34 mouse cellular contexts compared by ENCODE assay signal in the genomic region with DNA sequence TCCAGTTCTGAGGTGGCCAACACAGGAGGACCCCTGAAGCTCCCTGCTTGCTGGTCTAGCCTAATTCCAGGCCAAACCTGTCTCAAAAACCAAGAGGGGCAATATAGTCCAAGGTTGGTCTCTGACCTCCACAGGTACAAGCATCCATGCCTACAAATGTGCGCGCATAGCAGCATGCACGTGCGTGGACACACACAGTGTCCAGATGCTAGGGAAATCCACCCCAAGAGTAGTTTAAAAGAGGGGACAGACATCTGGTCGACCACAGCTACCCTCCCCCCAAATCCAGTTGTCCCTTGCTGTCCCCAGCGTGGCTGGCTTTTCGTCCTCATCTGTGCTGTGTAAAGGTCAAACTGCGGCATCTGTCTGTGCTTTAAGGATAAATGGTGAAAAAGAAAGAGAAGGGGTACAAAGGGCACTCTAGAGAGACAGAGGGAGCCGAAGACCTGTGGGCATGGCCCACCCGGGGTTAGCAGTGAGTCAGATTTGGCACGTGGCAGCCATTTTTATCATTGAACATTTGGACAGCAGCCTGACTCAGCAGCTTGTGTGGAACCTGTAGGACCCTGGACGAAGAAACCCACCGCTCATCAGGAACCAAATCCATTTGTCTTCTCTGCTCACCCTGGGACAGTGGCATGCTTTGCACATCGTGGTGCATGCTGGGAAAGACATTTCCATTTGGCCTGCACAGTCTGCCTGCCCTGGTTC. TPM values are rescaled to one million over a fixed set of nuclear protein-coding genes. Genes with fewer than 3 reads are reported as not detected.
DNase-seq lines count a peak whose midpoint lies in the region; ATAC-seq and TF ChIP-seq lines count a peak whose summit lies in the region.
"Had no signal": no experiment of that assay in that cellular context is flagged by ENCODE, and none has a peak within 500 bp of the region (broad histone marks: within the 10 kb centered on the region; RNA-seq: fewer than 3 reads in every experiment).

No protein-coding gene starts in this region.

- H3K27ac ChIP-seq in heart, embryonic 10.5 days = peak overlapping the region; percentile 18; the same call in 1 of the 2 replicates
- H3K27ac ChIP-seq in stomach, embryonic 15.5 days = peak overlapping the region; percentile 90; the same call in 1 of the 2 replicates
- no peak overlapping the region for H3K27ac ChIP-seq in stomach, postnatal 0 days (replicated peaks)
- H3K27ac ChIP-seq: forebrain, embryonic 15.5 days; hindbrain, embryonic 12.5 days; hindbrain, postnatal 0 days; kidney, postnatal 0 days; liver, embryonic 14.5 days; neural tube, embryonic 12.5 days had no signal

- no peak for TF ChIP-seq CTCF in stomach, postnatal 0 days (IDR thresholded peaks at IDR 0.05; ENCODE audit: low read depth)

- H3K36me3 ChIP-seq in heart, embryonic 10.5 days = peaks cover 6% of the 10 kb centered on the region; the same call in 1 of the 2 replicates
- no peaks in the 10 kb centered on the region for H3K36me3 ChIP-seq in stomach, embryonic 15.5 days
- no peaks in the 10 kb centered on the region for H3K36me3 ChIP-seq in stomach, postnatal 0 days (ENCODE audit: control insufficient read depth, insufficient read depth, low read length)
- H3K36me3 ChIP-seq: forebrain, embryonic 15.5 days; G1E; hindbrain, embryonic 12.5 days; neural tube, embryonic 12.5 days had no signal

- peaks cover 47% of the 10 kb centered on the region for H3K4me1 ChIP-seq in heart, embryonic 10.5 days
- peaks cover 50% of the 10 kb centered on the region for H3K4me1 ChIP-seq in stomach, embryonic 15.5 days
- peaks cover 23% of the 10 kb centered on the region for H3K4me1 ChIP-seq in stomach, postnatal 0 days (replicated peaks; ENCODE audit: control insufficient read depth, insufficient read depth)

- peaks cover 3% of the 10 kb centered on the region for H3K9me3 ChIP-seq in heart, embryonic 10.5 days
- no peaks in the 10 kb centered on the region for H3K9me3 ChIP-seq in stomach, embryonic 15.5 days
- no peaks in the 10 kb centered on the region for H3K9me3 ChIP-seq in stomach, postnatal 0 days (ENCODE audit: control insufficient read depth, low read length)
- H3K9me3 ChIP-seq: forebrain, embryonic 15.5 days; hindbrain, embryonic 12.5 days; neural tube, embryonic 12.5 days had no signal

- H3K27me3 ChIP-seq in heart, embryonic 10.5 days (ENCODE audit: insufficient read depth, poor library complexity, severe bottlenecking) = no peaks in the 10 kb centered on the region
- no peaks in the 10 kb centered on the region for H3K27me3 ChIP-seq in stomach, embryonic 15.5 days (replicated peaks)
- no peaks in the 10 kb centered on the region for H3K27me3 ChIP-seq in stomach, postnatal 0 days (ENCODE audit: control insufficient read depth, insufficient read depth, low read length)
- H3K27me3 ChIP-seq: forebrain, embryonic 15.5 days; hindbrain, embryonic 12.5 days; neural tube, embryonic 12.5 days had no signal

- no peak for DNase-seq in heart, embryonic 10.5 days (ENCODE audit: low spot score)
- DNase-seq in heart, postnatal 25 days (ENCODE audit: low spot score) = no peak
- DNase-seq in stomach, postnatal 0 days (ENCODE audit: low spot score) = no peak
- peak; percentile 21 for DNase-seq in induced T-regulatory cell, adult 2 months (ENCODE audit: low read depth)
- DNase-seq in frontal cortex, postnatal 25 days (ENCODE audit: low spot score in 2 of 2) = no peak
- DNase-seq in adrenal gland, adult 2 months = no peak
- DNase-seq: adrenal gland, postnatal 25 days; cerebellum, adult 11-12 months; cerebellum, postnatal 10 days; gastrocnemius, adult 2 months; gastrocnemius, postnatal 36 days; heart, postnatal 14 days; kidney, adult 8-10 months; kidney, postnatal 4 days; layer of hippocampus, postnatal 36 days; left cerebral cortex, postnatal 4 days; liver; lung, adult 2 months; lung, postnatal 10 days; right cerebral cortex, adult 18-20 months; right cerebral cortex, postnatal 4 days; thymus, postnatal 4 days had no signal

- H3K4me2 ChIP-seq in stomach, embryonic 15.5 days = no peak overlapping the region
- H3K4me2 ChIP-seq in stomach, postnatal 0 days (replicated peaks; ENCODE audit: low read depth) = no peak overlapping the region
- H3K4me2 ChIP-seq: forebrain, embryonic 15.5 days; hindbrain, embryonic 12.5 days; midbrain, embryonic 11.5 days; neural tube, embryonic 12.5 days had no signal

- WGBS in heart, embryonic 10.5 days = 84% methylated on average over 14 of the region's 14 CpGs
- WGBS in stomach, embryonic 15.5 days = 89% methylated on average over 14 of the region's 14 CpGs
- WGBS in stomach, postnatal 0 days = 86% methylated on average over 14 of the region's 14 CpGs

- no peak for ATAC-seq in stomach, embryonic 15.5 days (ENCODE audit: insufficient read depth, low FRiP score, low read depth)
- no peak for ATAC-seq in stomach, postnatal 0 days (ENCODE audit: low FRiP score, low TSS enrichment)
- ATAC-seq: forebrain, embryonic 15.5 days; hindbrain, postnatal 0 days; intestine, embryonic 16.5 days; midbrain, embryonic 16.5 days had no signal

- intact Hi-C loops in heart, postnatal 25 days (cut with DNase I) = loop anchor here (5.0 kb wide), 1 partner anchor 40 kb away; no protein-coding TSS in a partner anchor

- H3K4me3 ChIP-seq in heart, embryonic 10.5 days = no peak overlapping the region
- no peak overlapping the region for H3K4me3 ChIP-seq in stomach, embryonic 15.5 days (replicated peaks)
- H3K4me3 ChIP-seq in stomach, postnatal 0 days (ENCODE audit: low read depth, low read length) = no peak overlapping the region
- H3K4me3 ChIP-seq: erythroblast, embryonic 14.5 days; forebrain, embryonic 15.5 days; gastrocnemius, adult 2 months; hindbrain, embryonic 12.5 days; neural tube, embryonic 12.5 days had no signal

- no peak for TF ChIP-seq EP300 in stomach, postnatal 0 days (optimal IDR thresholded peaks at IDR 0.05)

- H3K9ac ChIP-seq in stomach, embryonic 15.5 days = no peak overlapping the region
- no peak overlapping the region for H3K9ac ChIP-seq in stomach, postnatal 0 days (ENCODE audit: low read length)
- H3K9ac ChIP-seq: forebrain, embryonic 15.5 days; hindbrain, embryonic 12.5 days; liver, embryonic 14.5 days; neural tube, embryonic 12.5 days had no signal

RNA-seq across cellular contexts. Expression of a gene that starts 23.6 kb away (rescaled TPM):
- polyA plus RNA-seq in heart, embryonic 10.5 days (2016; fragmentation: Nextera tagmentation; extraction: Ambion mirVana) = 20.9 and 22.0 TPM in 2 replicates
- 10 to 100 TPM; 18.7 to 29.0 TPM for total RNA-seq in heart, postnatal 25 days (2021)
- polyA plus RNA-seq in stomach, embryonic 15.5 days (2015; fragmentation: Nextera tagmentation; extraction: Ambion mirVana) = 19.6 and 21.8 TPM in 2 replicates
- 18.2 and 19.8 TPM in 2 replicates for polyA plus RNA-seq in stomach, postnatal 0 days (2015; fragmentation: Nextera tagmentation; extraction: Ambion mirVana)
- total RNA-seq in adrenal gland, adult 2 months (2021) = 10 to 100 TPM; 60.5 to 77.1 TPM
- 23.4 and 48.1 TPM in 2 replicates for polyA plus RNA-seq in adrenal gland, adult 2 months (2012; rRNA removed)
